Mouse (Mus musculus) heart, adult 2 months (tissue): Measurements from ENCODE around the gene Gpr88. TPM values are rescaled to one million over a fixed set of nuclear protein-coding genes. Genes with fewer than 3 reads are reported as not detected.

Experiments
- DNase-seq, 2 experiments: peaks; one replicate each; pipeline ENCODE4 v3.0.0; 2021
- H3K27ac ChIP-seq: fragments of 200-600 bp; 2 replicates; pipeline ENCODE4 v1.8.1; 2022
- H3K27me3 ChIP-seq: fragments of 200-500 bp; 2 replicates; pipeline ENCODE4 v1.6.1; 2012; ENCODE audit warnings: mild to moderate bottlenecking, low read length, inconsistent platforms, mixed read lengths; ENCODE audit not compliant: control insufficient read depth, insufficient read depth
- H3K36me3 ChIP-seq: fragments of 200-500 bp; 2 replicates; pipeline ENCODE4 v1.6.1; 2012; ENCODE audit warnings: low read length, inconsistent platforms; ENCODE audit not compliant: control insufficient read depth, insufficient read depth
- H3K4me1 ChIP-seq: fragments of 200-500 bp; 2 replicates; pipeline ENCODE4 v1.6.1; 2011; ENCODE audit warnings: low read length; ENCODE audit not compliant: control insufficient read depth, insufficient read depth
- H3K4me3 ChIP-seq: fragments of 200-600 bp; 2 replicates; pipeline ENCODE4 v1.8.1; 2022
- H3K79me2 ChIP-seq: fragments of 200-500 bp; replicated peaks from 2 replicates; pipeline ENCODE4 v1.6.1; 2012; ENCODE audit warnings: mild to moderate bottlenecking, inconsistent platforms, low read length, moderate library complexity, mixed read lengths; ENCODE audit not compliant: control insufficient read depth, insufficient read depth
- H3K9ac ChIP-seq: fragments of 200-500 bp; 2 replicates; pipeline ENCODE4 v1.6.1; 2012; ENCODE audit warnings: low read depth, mild to moderate bottlenecking, control low read depth, inconsistent platforms, low read length, mixed read lengths
- CTCF ChIP-seq: fragments of 200-600 bp; IDR thresholded peaks from 2 replicates; pipeline ENCODE4 v1.8.1; 2022; ENCODE audit warnings: antibody characterized with exemption, mild to moderate bottlenecking, moderate library complexity
- EP300 ChIP-seq: fragments of 200-500 bp; IDR thresholded peaks from 2 replicates; pipeline ENCODE4 v1.6.1; 2011; ENCODE audit warnings: low read depth, low read length, control low read depth; ENCODE audit not compliant: insufficient read depth
- POLR2A ChIP-seq: fragments of 200-500 bp; IDR thresholded peaks from 2 replicates; pipeline ENCODE4 v1.6.1; 2011; ENCODE audit warnings: mild to moderate bottlenecking, low read depth, low read length, control low read depth; ENCODE audit not compliant: insufficient read depth
- WGBS: fragments of 180-500 bp; shearing (Covaris S2); methylation state at CpG from one replicate; pipeline ENCODE4 v1.1.7; 2018; 5-methylcytosine and 5-hydroxymethylcytosine counted together
- intact Hi-C: fragments of 180-260 bp; cut with DNase I; formaldehyde crosslinking; loops from one replicate; pipeline ENCODE4 v1.15.1; 2025
- long read RNA-seq: library from polyadenylated mRNA; stranded (forward); transcript quantifications from one replicate; pipeline ENCODE4 v2.0.0, GENCODE M21; 2021
- polyA plus RNA-seq: library from polyadenylated mRNA; depleted of rRNA; stranded (reverse); fragments of >200 nt; gene quantifications from 2 replicates; pipeline ENCODE4 v1.2.3, GENCODE M21; 2012; rRNA removed
- total RNA-seq, 2 experiments: library from RNA; stranded (reverse); gene quantifications; 2 replicates each; pipeline ENCODE4 v1.2.3; 2021

Gpr88 gene
- total RNA-seq (under 1 TPM in 1 of 2 experiments, not detected in 1; 0.08 TPM), polyA plus RNA-seq (0.15 and 0.23 TPM in 2 replicates)
- long read RNA-seq = 0 reads

- Histone ChIP-seq H3K79me2 (no peaks in the 10 kb centered on the region), H3K36me3 (no peaks in the 10 kb centered on the region), H3K9ac (peak within 1 kb of the TSS; percentile 30), H3K4me1 (0 out of 2 replicates have a peak, but pooled peaks cover 3% of the 10 kb centered on the region), H3K27me3 (peaks cover 16% of the 10 kb centered on the region), H3K27ac (no peak within 1 kb of the TSS), H3K4me3 (peak within 1 kb of the TSS; percentile 57)
- peak; percentile 63 to 72 for DNase-seq
- intact Hi-C loops = loop anchor here (5.0 kb wide), 1 partner anchor 171 kb away; no protein-coding TSS in a partner anchor
- no peak for TF ChIP-seq POLR2A
- no peak for TF ChIP-seq EP300
- TF ChIP-seq CTCF = no peak
- 9% methylated on average over 9 of the region's 9 CpGs for WGBS
Measured at GRCm38 (mm10) chr3:116253077-116253531, at the start of gene Gpr88. TSS of gene Gpr88 (minus strand) at chr3:116253503.

- TF ChIP-seq CTCF (no peak), POLR2A (no peak), EP300 (no peak)
- Histone ChIP-seq H3K4me1 (no peaks in the 10 kb centered on the region), H3K36me3 (no peaks in the 10 kb centered on the region), H3K27me3 (no peaks in the 10 kb centered on the region), H3K9ac (no peak overlapping the region), H3K4me3 (no peak overlapping the region), H3K27ac (no peak overlapping the region), H3K79me2 (no peaks in the 10 kb centered on the region)
- no peak for DNase-seq
- WGBS = 96% methylated on average over 7 of the region's 7 CpGs
- intact Hi-C loops = no loop called here
Measured at GRCm38 (mm10) chr3:116302581-116302980, 49.3 kb upstream of the Gpr88 start.

- no peak for DNase-seq
- no peak overlapping the region for H3K4me3 ChIP-seq
- TF ChIP-seq POLR2A (no peak), EP300 (no peak), CTCF (no peak)
- H3K27me3 ChIP-seq = no peaks in the 10 kb centered on the region
- no peaks in the 10 kb centered on the region for H3K79me2 ChIP-seq
- no peaks in the 10 kb centered on the region for H3K4me1 ChIP-seq
- WGBS = 87% methylated on average over 6 of the region's 6 CpGs
- no peak overlapping the region for H3K27ac ChIP-seq
- no peaks in the 10 kb centered on the region for H3K36me3 ChIP-seq
- intact Hi-C loops = no loop called here
- H3K9ac ChIP-seq = no peak overlapping the region
Measured at GRCm38 (mm10) chr3:116301754-116302153, 48.5 kb upstream of the Gpr88 start.

- H3K36me3 ChIP-seq = no peaks in the 10 kb centered on the region
- H3K4me1 ChIP-seq = no peaks in the 10 kb centered on the region
- H3K79me2 ChIP-seq = no peaks in the 10 kb centered on the region
- intact Hi-C loops = no loop called here
- H3K27me3 ChIP-seq = no peaks in the 10 kb centered on the region
- no peak overlapping the region for H3K9ac ChIP-seq
- no peak for DNase-seq
- no peak overlapping the region for H3K4me3 ChIP-seq
- 77% methylated on average over 10 of the region's 10 CpGs for WGBS
- no peak overlapping the region for H3K27ac ChIP-seq
- TF ChIP-seq CTCF (no peak), EP300 (no peak), POLR2A (no peak)
Measured at GRCm38 (mm10) chr3:116298727-116299126, 45.4 kb upstream of the Gpr88 start.

- WGBS = 83% methylated on average over 8 of the region's 8 CpGs
- H3K36me3 ChIP-seq = no peaks in the 10 kb centered on the region
- TF ChIP-seq EP300 = no peak
- no peak for TF ChIP-seq CTCF
- TF ChIP-seq POLR2A = no peak
- DNase-seq = no peak
- no peaks in the 10 kb centered on the region for H3K79me2 ChIP-seq
- H3K27me3 ChIP-seq = no peaks in the 10 kb centered on the region
- H3K9ac ChIP-seq = no peak overlapping the region
- intact Hi-C loops = no loop called here
- no peak overlapping the region for H3K27ac ChIP-seq
- H3K4me1 ChIP-seq = no peaks in the 10 kb centered on the region
- no peak overlapping the region for H3K4me3 ChIP-seq
Measured at GRCm38 (mm10) chr3:116298003-116298402, 44.7 kb upstream of the Gpr88 start.

GRCm38 (mm10) chr3:116297170-116297569 is 43.9 kb upstream of the Gpr88 start:
- TF ChIP-seq POLR2A (no peak), EP300 (no peak), CTCF (no peak)
- Histone ChIP-seq H3K4me1 (no peaks in the 10 kb centered on the region), H3K36me3 (no peaks in the 10 kb centered on the region), H3K27me3 (no peaks in the 10 kb centered on the region), H3K27ac (no peak overlapping the region), H3K9ac (no peak overlapping the region), H3K4me3 (no peak overlapping the region), H3K79me2 (no peaks in the 10 kb centered on the region)
- no peak for DNase-seq
- 97% methylated on average over 7 of the region's 7 CpGs for WGBS
- intact Hi-C loops = no loop called here
